In genomic region chr9:96989389-96989990, GRCm38 (mm10) we compare ENCODE assay signal across 9 mouse cellular contexts. TPM values are rescaled to one million over a fixed set of nuclear protein-coding genes. Genes with fewer than 3 reads are reported as not detected.
A peak's percentile ranks its signal among the peaks of the same experiment; 100 is the strongest.
DNase-seq lines count a peak whose midpoint lies in the region; ATAC-seq and TF ChIP-seq lines count a peak whose summit lies in the region.
"Had no signal": no experiment of that assay in that cellular context is flagged by ENCODE, and none has a peak within 500 bp of the region (broad histone marks: within the 10 kb centered on the region; RNA-seq: fewer than 3 reads in every experiment).

No protein-coding gene starts in this region.

- ATAC-seq in forebrain, embryonic 16.5 days = no peak; the same call in 1 of the 2 replicates
- peak; percentile 51; the same call in 1 of the 2 replicates for ATAC-seq in heart, postnatal 0 days (ENCODE audit: insufficient read depth, low read depth)
- ATAC-seq in midbrain, embryonic 13.5 days = peak; percentile 51
- ATAC-seq: activated CD4-positive, CD25-positive, alpha-beta regulatory T cell, adult 4 months had no signal

- WGBS in forebrain, embryonic 10.5 days = 6% methylated on average over 10 of the region's 10 CpGs
- WGBS in forebrain, embryonic 16.5 days = 14% methylated on average over 10 of the region's 10 CpGs
- 17% methylated on average over 10 of the region's 10 CpGs for WGBS in embryonic facial prominence, embryonic 10.5 days
- WGBS in heart, postnatal 0 days = 30% methylated on average over 10 of the region's 10 CpGs
- WGBS in midbrain, embryonic 13.5 days = 6% methylated on average over 10 of the region's 10 CpGs

- H3K4me1 ChIP-seq in forebrain, embryonic 10.5 days = peaks cover 99% of the 10 kb centered on the region
- peaks cover 29% of the 10 kb centered on the region for H3K4me1 ChIP-seq in forebrain, embryonic 16.5 days (replicated peaks; ENCODE audit: control insufficient read depth, insufficient read depth, low read length)
- H3K4me1 ChIP-seq in embryonic facial prominence, embryonic 10.5 days = peaks cover 97% of the 10 kb centered on the region
- peaks cover 54% of the 10 kb centered on the region for H3K4me1 ChIP-seq in heart, postnatal 0 days (ENCODE audit: control insufficient read depth, insufficient read depth)
- peaks cover 83% of the 10 kb centered on the region for H3K4me1 ChIP-seq in midbrain, embryonic 13.5 days (replicated peaks)

- TF ChIP-seq EP300 in heart, postnatal 0 days (IDR thresholded peaks at IDR 0.05; ENCODE audit: low read depth) = no peak

- no peak for TF ChIP-seq CTCF in heart, postnatal 0 days (IDR thresholded peaks at IDR 0.05; ENCODE audit: low read depth)

- no peak overlapping the region for H3K9ac ChIP-seq in forebrain, embryonic 16.5 days (replicated peaks; ENCODE audit: low read depth, low read length)
- no peak overlapping the region for H3K9ac ChIP-seq in heart, postnatal 0 days (replicated peaks; ENCODE audit: low read depth, low read length)
- no peak overlapping the region for H3K9ac ChIP-seq in midbrain, embryonic 13.5 days (replicated peaks)

- peak overlapping the region; percentile 76 for H3K27ac ChIP-seq in forebrain, embryonic 10.5 days
- H3K27ac ChIP-seq in forebrain, embryonic 16.5 days (ENCODE audit: low read length) = no peak overlapping the region
- H3K27ac ChIP-seq in embryonic facial prominence, embryonic 10.5 days (replicated peaks) = peak overlapping the region; percentile 61
- peak overlapping the region; percentile 41 for H3K27ac ChIP-seq in heart, postnatal 0 days (ENCODE audit: low read depth)
- H3K27ac ChIP-seq in midbrain, embryonic 13.5 days = peak overlapping the region; percentile 70

- H3K9me3 ChIP-seq in forebrain, embryonic 10.5 days = no peaks in the 10 kb centered on the region
- no peaks in the 10 kb centered on the region for H3K9me3 ChIP-seq in forebrain, embryonic 16.5 days (ENCODE audit: control insufficient read depth, low read length)
- H3K9me3 ChIP-seq in embryonic facial prominence, embryonic 10.5 days = no peaks in the 10 kb centered on the region
- no peaks in the 10 kb centered on the region for H3K9me3 ChIP-seq in heart, postnatal 0 days (replicated peaks; ENCODE audit: control insufficient read depth, low read length)
- H3K9me3 ChIP-seq in midbrain, embryonic 13.5 days = no peaks in the 10 kb centered on the region

- H3K4me3 ChIP-seq in forebrain, embryonic 10.5 days = peak overlapping the region; percentile 16
- no peak overlapping the region for H3K4me3 ChIP-seq in forebrain, embryonic 16.5 days (replicated peaks; ENCODE audit: low read length)
- H3K4me3 ChIP-seq in embryonic facial prominence, embryonic 10.5 days = no peak overlapping the region
- no peak overlapping the region for H3K4me3 ChIP-seq in heart, postnatal 0 days (ENCODE audit: low read depth, low read length)
- H3K4me3 ChIP-seq in midbrain, embryonic 13.5 days (replicated peaks) = no peak overlapping the region

- no peak overlapping the region for H3K4me2 ChIP-seq in forebrain, embryonic 16.5 days (ENCODE audit: low read length)
- no peak overlapping the region for H3K4me2 ChIP-seq in heart, postnatal 0 days (ENCODE audit: low read depth, low read length)
- H3K4me2 ChIP-seq in midbrain, embryonic 13.5 days (replicated peaks) = no peak overlapping the region

- peaks cover 29% of the 10 kb centered on the region for H3K27me3 ChIP-seq in forebrain, embryonic 10.5 days (ENCODE audit: poor library complexity, severe bottlenecking)
- no peaks in the 10 kb centered on the region for H3K27me3 ChIP-seq in forebrain, embryonic 16.5 days (replicated peaks; ENCODE audit: control insufficient read depth, insufficient read depth, low read length)
- H3K27me3 ChIP-seq in embryonic facial prominence, embryonic 10.5 days (replicated peaks; ENCODE audit: low read depth, poor library complexity, severe bottlenecking) = peaks cover 9% of the 10 kb centered on the region; the same call in 1 of the 2 replicates
- no peaks in the 10 kb centered on the region for H3K27me3 ChIP-seq in heart, postnatal 0 days (ENCODE audit: control insufficient read depth, insufficient read depth, low read length)
- H3K27me3 ChIP-seq in midbrain, embryonic 13.5 days = no peaks in the 10 kb centered on the region

- peaks cover 68% of the 10 kb centered on the region for H3K36me3 ChIP-seq in forebrain, embryonic 10.5 days (replicated peaks)
- H3K36me3 ChIP-seq in forebrain, embryonic 16.5 days (ENCODE audit: control insufficient read depth, insufficient read depth) = no peaks in the 10 kb centered on the region
- H3K36me3 ChIP-seq in embryonic facial prominence, embryonic 10.5 days (replicated peaks) = peaks cover 50% of the 10 kb centered on the region
- H3K36me3 ChIP-seq in heart, postnatal 0 days (replicated peaks; ENCODE audit: control insufficient read depth, insufficient read depth, low read length) = no peaks in the 10 kb centered on the region
- H3K36me3 ChIP-seq in midbrain, embryonic 13.5 days = no peaks in the 10 kb centered on the region

- peak; percentile 83 for DNase-seq in forebrain, embryonic 10.5 days (ENCODE audit: extremely low spot score, low spot score)
- DNase-seq in embryonic facial prominence, embryonic 10.5 days (ENCODE audit: low spot score) = peak; percentile 80
- DNase-seq in heart, postnatal 0 days (ENCODE audit: low spot score) = peak; percentile 57
- no peak for DNase-seq in adrenal gland, adult 18-20 months (ENCODE audit: low spot score in 2 of 2)
- no peak for DNase-seq in layer of hippocampus, adult 11-12 months (ENCODE audit: low spot score)
- DNase-seq in right cerebral cortex, adult 18-20 months = no peak

RNA-seq across cellular contexts. Expression of gene Spsb4, which starts 29.2 kb away (rescaled TPM):
- 102 and 109 TPM in 2 replicates for polyA plus RNA-seq in forebrain, embryonic 10.5 days (2016; fragmentation: Nextera tagmentation; extraction: Ambion mirVana)
- polyA plus RNA-seq in forebrain, embryonic 16.5 days (2015; fragmentation: Nextera tagmentation; extraction: Ambion mirVana) = 20.9 and 23.4 TPM in 2 replicates
- 102 and 123 TPM in 2 replicates for polyA plus RNA-seq in embryonic facial prominence, embryonic 10.5 days (2016; fragmentation: Nextera tagmentation; extraction: Ambion mirVana)
- total RNA-seq in heart, postnatal 0 days (2014; rRNA removed; ENCODE audit: low replicate concordance) = 36.4 and 72.4 TPM in 2 replicates
- 31.8 and 32.5 TPM in 2 replicates for polyA plus RNA-seq in heart, postnatal 0 days (2015; fragmentation: Nextera tagmentation; extraction: Ambion mirVana)
- polyA plus RNA-seq in midbrain, embryonic 13.5 days (2015; fragmentation: Nextera tagmentation; extraction: Ambion mirVana) = 64.2 and 64.9 TPM in 2 replicates
- 1 to 10 TPM in 1 of 2 experiments, under 1 TPM in 1; 0.45 to 1.1 TPM for total RNA-seq in adrenal gland, adult 18-20 months (2021)

Comparison
In these comparisons a context has a peak if more than half of its experiments do, and no peak if none do; other contexts are left out.
1. DNase-seq: peak in forebrain, embryonic 10.5 days (single experiment), embryonic facial prominence, embryonic 10.5 days (single experiment) and heart, postnatal 0 days (single experiment); none in adrenal gland, adult 18-20 months (0 of 2), layer of hippocampus, adult 11-12 months (single experiment) and right cerebral cortex, adult 18-20 months (single experiment).